Mouse (Mus musculus) midbrain, embryonic 11.5 days (tissue): ENCODE measurements around the gene Exosc7. TPM values are rescaled to one million over a fixed set of nuclear protein-coding genes. Genes with fewer than 3 reads are reported as not detected.

ENCODE experiments used
- ATAC-seq: fragments of 200-750 bp; cut with Nextera tagmentation; 2 replicates; pipeline ENCODE4 v1.8.0; 2017; ENCODE audit warnings: moderate TSS enrichment, moderate library complexity; ENCODE audit not compliant: low FRiP score
- DNase-seq: peaks from one replicate; pipeline ENCODE4 v3.0.0; 2015; ENCODE audit warnings: low spot score; ENCODE audit errors: missing footprints
- H3K27ac ChIP-seq: fragments of 300-500 bp; sonication (generic); 2 replicates; pipeline ENCODE4 v1.5.1; 2014; ENCODE audit warnings: low read depth, low read length
- H3K27me3 ChIP-seq: fragments of 300-500 bp; sonication (generic); 2 replicates; pipeline ENCODE4 v1.6.1; 2014; ENCODE audit warnings: mild to moderate bottlenecking, low read length, moderate library complexity, mixed read lengths; ENCODE audit not compliant: control insufficient read depth, insufficient read depth
- H3K36me3 ChIP-seq: fragments of 300-500 bp; sonication (generic); 2 replicates; pipeline ENCODE4 v1.6.1; 2014; ENCODE audit warnings: mild to moderate bottlenecking, low read length, moderate library complexity, mixed read lengths; ENCODE audit not compliant: control insufficient read depth, insufficient read depth
- H3K4me1 ChIP-seq: fragments of 300-500 bp; sonication (generic); 2 replicates; pipeline ENCODE4 v1.6.1; 2014; ENCODE audit warnings: low read length; ENCODE audit not compliant: control insufficient read depth, insufficient read depth
- H3K4me2 ChIP-seq: fragments of 300-500 bp; sonication (generic); 2 replicates; pipeline ENCODE4 v1.6.1; 2014; ENCODE audit warnings: mild to moderate bottlenecking, moderate library complexity
- H3K4me3 ChIP-seq: fragments of 300-500 bp; sonication (generic); 2 replicates; pipeline ENCODE4 v1.5.1; 2014; ENCODE audit warnings: low read depth, low read length
- H3K9ac ChIP-seq: fragments of 300-500 bp; sonication (generic); 2 replicates; pipeline ENCODE4 v1.6.1; 2014; ENCODE audit warnings: low read length
- H3K9me3 ChIP-seq: fragments of 300-500 bp; sonication (generic); 2 replicates; pipeline ENCODE4 v1.6.1; 2016; ENCODE audit warnings: low read length; ENCODE audit not compliant: control insufficient read depth
- WGBS: fragments of 180-500 bp; shearing (Covaris S2); extraction: QIAGEN DNeasy Blood & Tissue Kit; methylation state at CpG from one replicate; pipeline ENCODE4 v1.1.7; 2014; 5-methylcytosine and 5-hydroxymethylcytosine counted together
- polyA plus RNA-seq: library from polyadenylated mRNA; unstranded; fragments of >200 nt; fragmentation: Nextera tagmentation; extraction: Ambion mirVana; gene quantifications from 2 replicates; pipeline ENCODE4 v1.2.1, GENCODE M21; 2014

Exosc7 gene
- polyA plus RNA-seq, 1 experiment from 2014 or later: 129 TPM

DNA sequence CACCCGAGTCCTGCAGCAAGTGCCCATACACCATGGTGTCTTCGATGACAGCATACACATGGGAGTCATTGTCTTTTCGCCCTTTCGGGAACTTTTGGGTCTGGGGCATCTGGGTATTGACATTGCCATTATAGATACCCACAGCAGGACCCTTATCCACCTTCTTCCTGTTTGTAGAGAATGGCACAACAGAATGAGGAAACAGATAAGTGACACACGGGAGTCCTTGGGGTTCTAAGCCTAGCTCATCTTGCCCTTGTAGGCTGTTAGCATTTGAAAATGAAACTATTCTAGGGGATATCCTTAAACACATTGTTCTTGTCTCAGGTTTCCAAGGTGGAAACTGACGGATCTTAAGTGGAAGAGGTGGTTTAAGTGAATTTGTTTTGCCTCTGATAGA is 60.7 kb downstream of the Exosc7 start:
- H3K9me3 ChIP-seq: no peaks in the 10 kb centered on the region
- ATAC-seq (no peak), DNase-seq (no peak)
- no peaks in the 10 kb centered on the region for H3K36me3 ChIP-seq
- H3K4me3 ChIP-seq: no peak overlapping the region
- H3K27me3 ChIP-seq: no peaks in the 10 kb centered on the region
- H3K9ac ChIP-seq: no peak overlapping the region
- 87% methylated on average over 6 of the region's 6 CpGs for WGBS
- H3K27ac ChIP-seq: no peak overlapping the region
- H3K4me1 ChIP-seq: peaks cover 2% of the 10 kb centered on the region; the same call in 1 of the 2 replicates
- H3K4me2 ChIP-seq: no peak overlapping the region

DNA sequence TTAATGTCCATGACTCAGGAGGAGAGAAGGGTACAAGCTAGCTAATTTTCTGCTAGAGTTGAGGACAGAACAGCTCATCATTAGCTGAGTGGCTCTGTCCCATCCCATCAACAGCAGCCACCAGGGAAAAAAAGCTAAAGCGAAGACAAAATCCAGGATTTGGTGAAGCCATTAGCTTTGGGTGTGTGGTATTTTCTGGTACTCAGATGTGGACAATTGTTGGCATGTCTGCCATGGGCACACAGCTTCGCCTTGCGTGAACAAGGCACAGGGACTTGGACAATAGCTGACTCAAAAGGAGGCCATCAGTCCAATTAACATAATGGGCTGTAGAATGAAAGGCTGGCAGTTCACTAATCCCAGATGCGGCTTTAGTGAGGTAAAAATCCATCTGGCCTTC is 61.3 kb downstream of the Exosc7 start:
- H3K9ac ChIP-seq: no peak overlapping the region
- no peak overlapping the region for H3K4me3 ChIP-seq
- H3K4me1 ChIP-seq: peaks cover 2% of the 10 kb centered on the region; the same call in 1 of the 2 replicates
- no peak overlapping the region for H3K4me2 ChIP-seq
- H3K27ac ChIP-seq: no peak overlapping the region
- H3K36me3 ChIP-seq: no peaks in the 10 kb centered on the region
- DNase-seq: no peak
- no peaks in the 10 kb centered on the region for H3K27me3 ChIP-seq
- H3K9me3 ChIP-seq: no peaks in the 10 kb centered on the region
- WGBS: 36% methylated on average over 4 of the region's 4 CpGs
- ATAC-seq: no peak

DNA sequence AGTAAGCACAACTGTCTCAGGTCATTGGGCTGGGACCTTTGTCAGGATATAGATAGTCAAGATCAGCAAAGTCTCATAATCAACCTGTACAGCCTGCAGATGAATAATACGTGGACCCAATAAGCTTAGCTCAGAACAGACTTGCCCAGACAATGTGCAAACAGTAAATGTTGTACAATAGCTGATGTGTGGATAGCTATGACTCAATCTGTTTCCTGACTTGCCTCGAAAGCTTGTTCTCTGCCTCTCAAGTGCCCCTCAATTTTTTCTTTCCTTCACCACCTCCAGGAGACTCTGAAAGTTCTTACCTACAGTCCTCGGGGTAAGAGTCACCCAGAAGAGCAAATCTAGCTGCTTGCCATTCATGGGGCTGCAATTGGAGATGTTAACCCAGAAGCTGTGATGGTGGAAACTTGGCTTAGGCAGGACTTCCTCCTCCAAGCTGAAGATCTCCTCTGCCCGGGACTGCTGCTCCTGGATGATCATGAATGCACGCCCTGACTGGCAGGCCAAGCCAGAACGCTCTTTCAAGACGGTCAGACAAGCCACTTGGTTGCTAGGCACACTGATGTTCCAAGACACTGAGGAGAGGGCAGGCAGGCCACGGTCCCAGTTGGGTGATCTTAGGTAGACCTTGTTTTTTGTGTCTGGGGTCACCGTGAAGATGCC is 64.5 kb downstream of the Exosc7 start:
- peaks cover 2% of the 10 kb centered on the region; the same call in 1 of the 2 replicates for H3K4me1 ChIP-seq
- no peak for ATAC-seq
- no peak overlapping the region for H3K4me3 ChIP-seq
- 86% methylated on average over 9 of the region's 9 CpGs for WGBS
- no peak overlapping the region for H3K27ac ChIP-seq
- no peak overlapping the region for H3K4me2 ChIP-seq
- no peaks in the 10 kb centered on the region for H3K36me3 ChIP-seq
- DNase-seq: no peak
- H3K9ac ChIP-seq: no peak overlapping the region
- no peaks in the 10 kb centered on the region for H3K9me3 ChIP-seq
- H3K27me3 ChIP-seq: no peaks in the 10 kb centered on the region

DNA sequence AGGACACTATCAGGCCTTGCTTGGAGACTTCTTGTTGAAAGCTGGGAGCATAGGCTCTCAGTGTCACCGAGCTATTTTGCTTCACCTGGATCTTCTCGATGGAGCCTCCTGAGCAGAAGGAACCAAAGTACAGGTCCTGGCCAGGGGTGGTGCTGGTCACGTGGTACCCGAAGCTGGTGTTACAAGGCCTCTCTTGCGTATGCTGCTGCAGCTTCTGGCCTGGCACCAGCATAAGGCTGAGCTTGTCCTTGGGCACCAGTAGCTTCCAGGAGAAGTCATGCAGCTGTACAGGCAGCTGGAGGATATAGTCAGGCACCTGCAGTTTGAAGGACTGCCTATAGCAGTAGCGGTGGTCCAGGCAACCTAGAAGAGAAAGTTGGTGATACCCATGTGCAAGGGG is 67.0 kb downstream of the Exosc7 start:
- Histone ChIP-seq H3K9ac (no peak overlapping the region), H3K27me3 (no peaks in the 10 kb centered on the region), H3K4me2 (no peak overlapping the region), H3K4me3 (no peak overlapping the region), H3K9me3 (no peaks in the 10 kb centered on the region), H3K4me1 (no peaks in the 10 kb centered on the region), H3K36me3 (no peaks in the 10 kb centered on the region), H3K27ac (no peak overlapping the region)
- DNase-seq (no peak), ATAC-seq (no peak)
- 81% methylated on average over 6 of the region's 6 CpGs for WGBS

DNA sequence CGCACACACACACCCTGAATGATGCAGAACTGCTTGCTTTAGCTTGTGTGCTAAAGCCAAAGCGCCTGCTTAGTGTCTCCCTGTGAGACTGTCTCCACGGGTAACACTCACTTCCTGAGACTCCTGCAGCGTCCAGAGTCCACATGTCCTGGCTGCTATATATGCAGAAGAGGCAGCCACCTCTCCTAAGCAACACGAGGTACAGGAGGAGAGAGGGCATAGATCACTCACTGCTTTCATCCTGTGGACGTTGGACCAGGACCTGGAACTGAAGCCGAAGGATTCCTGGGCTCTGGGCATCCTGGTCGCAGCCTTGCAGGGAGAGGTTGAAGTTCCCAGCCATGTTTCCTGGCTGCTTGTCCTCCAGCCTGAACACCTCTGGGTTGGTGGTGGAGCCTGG is 70.2 kb downstream of the Exosc7 start:
- Histone ChIP-seq H3K4me1 (no peaks in the 10 kb centered on the region), H3K4me2 (no peak overlapping the region), H3K4me3 (no peak overlapping the region), H3K27me3 (no peaks in the 10 kb centered on the region), H3K9me3 (no peaks in the 10 kb centered on the region), H3K36me3 (no peaks in the 10 kb centered on the region), H3K27ac (no peak overlapping the region), H3K9ac (no peak overlapping the region)
- 83% methylated on average over 8 of the region's 8 CpGs for WGBS
- no peak for ATAC-seq
- DNase-seq: no peak

DNA sequence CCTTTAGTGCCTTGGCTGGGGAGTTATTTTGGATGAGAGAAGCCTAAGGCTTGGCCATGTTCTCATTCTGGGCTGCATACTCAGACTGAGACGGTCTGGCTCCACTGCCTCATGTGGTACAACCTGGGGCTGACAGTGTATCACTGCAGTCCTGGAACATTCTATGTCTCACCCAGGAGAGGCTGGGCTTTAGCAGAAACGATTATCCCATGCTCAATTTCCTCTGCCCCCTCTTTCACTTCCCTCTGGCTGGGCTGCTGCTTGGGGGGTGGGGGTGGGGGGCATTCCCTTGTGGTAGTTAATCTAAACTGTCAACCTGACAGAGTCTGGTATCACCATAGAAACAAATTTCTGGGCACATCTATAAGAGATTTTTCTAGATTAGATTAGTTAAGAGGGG is 72.5 kb downstream of the Exosc7 start:
- ATAC-seq: no peak
- no peaks in the 10 kb centered on the region for H3K36me3 ChIP-seq
- no peaks in the 10 kb centered on the region for H3K9me3 ChIP-seq
- no peak overlapping the region for H3K27ac ChIP-seq
- H3K4me2 ChIP-seq: no peak overlapping the region
- no peak overlapping the region for H3K9ac ChIP-seq
- no peak overlapping the region for H3K4me3 ChIP-seq
- DNase-seq: no peak
- no peaks in the 10 kb centered on the region for H3K4me1 ChIP-seq
- no peaks in the 10 kb centered on the region for H3K27me3 ChIP-seq
- WGBS: 77% methylated on average over 2 of the region's 2 CpGs

Other genes with a start within 250 kb of the Exosc7 start
- gene Zfp445, start 247.2 kb upstream of the Exosc7 start, polyA plus RNA-seq: 78.9 and 79.9 TPM in 2 replicates
- 2.6 and 3.3 TPM in 2 replicates for gene Zkscan7, start 227.5 kb upstream of the Exosc7 start, polyA plus RNA-seq
- 35.1 and 36.5 TPM in 2 replicates for gene Zfp105, start 190.1 kb upstream of the Exosc7 start, polyA plus RNA-seq
- gene 1110059G10Rik, start 162.2 kb upstream of the Exosc7 start, polyA plus RNA-seq: 37.0 and 38.9 TPM in 2 replicates
- 61.6 and 67.8 TPM in 2 replicates for gene Kif15, start 162.2 kb upstream of the Exosc7 start, polyA plus RNA-seq
- 19.2 and 23.1 TPM in 2 replicates for gene Tmem42, start 91.9 kb upstream of the Exosc7 start, polyA plus RNA-seq
- 0.38 and 0.43 TPM in 2 replicates for gene Tgm4, start 78.5 kb upstream of the Exosc7 start, polyA plus RNA-seq
- 60.3 and 68.4 TPM in 2 replicates for gene Zdhhc3, start within 50 bp of the Exosc7 start, polyA plus RNA-seq
- gene Clec3b, start 37.7 kb downstream of the Exosc7 start, polyA plus RNA-seq: not detected in 2 replicates
- gene Cdcp1, start 102.8 kb downstream of the Exosc7 start, polyA plus RNA-seq: 0.11 and 0.29 TPM in 2 replicates
- gene Tmem158, start 147.5 kb downstream of the Exosc7 start, polyA plus RNA-seq: 4.6 and 7.0 TPM in 2 replicates